Mouse (Mus musculus): ENCODE measurements around the gene Tmem110.

DNA sequence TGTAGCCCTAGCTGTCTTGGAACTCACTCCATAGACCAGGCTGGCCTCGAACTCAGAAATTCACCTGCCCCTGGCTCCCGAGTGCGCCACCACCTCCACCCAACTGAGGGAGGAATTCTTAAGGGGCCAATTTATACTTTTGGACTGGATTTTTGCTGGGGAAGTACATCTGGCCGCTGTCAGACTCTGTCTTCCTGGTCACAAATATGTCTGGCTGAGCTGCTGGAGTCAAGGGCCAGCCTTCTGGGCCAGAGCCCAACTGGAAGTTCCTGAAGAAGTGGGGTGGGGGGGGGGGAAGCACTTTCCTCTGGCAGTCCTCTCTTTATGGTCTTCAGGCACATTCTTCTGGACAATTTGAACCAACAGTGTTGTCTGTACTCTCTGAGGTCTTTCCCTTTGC, 2.7 kb downstream of the Tmem110 start:
- TF ChIP-seq CTCF (IDR thresholded peaks at IDR 0.05; ENCODE audit: low read depth), result no peak
- TF ChIP-seq EP300 (IDR thresholded peaks at IDR 0.05; ENCODE audit: low read depth), result no peak

Data from liver, postnatal 0 days (tissue).